In genomic region chr14:17967117-17967726, GRCm38 (mm10) we compare ENCODE assay signal across 8 mouse cellular contexts.
DNase-seq lines count a peak whose midpoint lies in the region; ATAC-seq and TF ChIP-seq lines count a peak whose summit lies in the region.

No protein-coding gene starts in this region.

- no peak overlapping the region for H3K9ac ChIP-seq in heart, embryonic 16.5 days (ENCODE audit: low read length)
- no peak overlapping the region for H3K9ac ChIP-seq in kidney, postnatal 0 days (ENCODE audit: low read depth, low read length)
- no peak overlapping the region for H3K9ac ChIP-seq in lung, embryonic 15.5 days

- no peaks in the 10 kb centered on the region for H3K36me3 ChIP-seq in E14TG2a.4 (ENCODE audit: insufficient read depth, low read length)
- no peaks in the 10 kb centered on the region for H3K36me3 ChIP-seq in heart, embryonic 16.5 days (ENCODE audit: control insufficient read depth, insufficient read depth)
- no peaks in the 10 kb centered on the region for H3K36me3 ChIP-seq in kidney, postnatal 0 days (ENCODE audit: insufficient read depth, low read length)
- H3K36me3 ChIP-seq in lung, embryonic 15.5 days = no peaks in the 10 kb centered on the region

- H3K9me3 ChIP-seq in E14TG2a.4 (ENCODE audit: low read length) = no peaks in the 10 kb centered on the region
- no peaks in the 10 kb centered on the region for H3K9me3 ChIP-seq in heart, embryonic 16.5 days (replicated peaks; ENCODE audit: control insufficient read depth, low read length)
- no peaks in the 10 kb centered on the region for H3K9me3 ChIP-seq in kidney, postnatal 0 days (replicated peaks; ENCODE audit: low read length)
- H3K9me3 ChIP-seq in lung, embryonic 15.5 days = no peaks in the 10 kb centered on the region

- H3K27ac ChIP-seq in heart, embryonic 16.5 days (ENCODE audit: low read length) = no peak overlapping the region
- no peak overlapping the region for H3K27ac ChIP-seq in kidney, postnatal 0 days
- H3K27ac ChIP-seq in lung, embryonic 15.5 days = no peak overlapping the region

- 29% methylated on average over 5 of the region's 5 CpGs for WGBS in heart, embryonic 16.5 days
- WGBS in kidney, postnatal 0 days = 37% methylated on average over 5 of the region's 5 CpGs
- WGBS in lung, embryonic 15.5 days = 35% methylated on average over 5 of the region's 5 CpGs

- peak; percentile 86 for TF ChIP-seq CTCF in E14TG2a.4 (conservative IDR thresholded peaks at IDR 0.05; ENCODE audit: low read length)
- TF ChIP-seq CTCF in kidney, postnatal 0 days (IDR thresholded peaks at IDR 0.05; ENCODE audit: low read depth) = peak; percentile 90

- H3K4me2 ChIP-seq in heart, embryonic 16.5 days (ENCODE audit: low read depth, low read length) = no peak overlapping the region
- no peak overlapping the region for H3K4me2 ChIP-seq in kidney, postnatal 0 days (ENCODE audit: low read length)
- no peak overlapping the region for H3K4me2 ChIP-seq in lung, embryonic 15.5 days

- H3K27me3 ChIP-seq in E14TG2a.4 (ENCODE audit: insufficient read depth, low read length) = no peaks in the 10 kb centered on the region
- no peaks in the 10 kb centered on the region for H3K27me3 ChIP-seq in heart, embryonic 16.5 days (ENCODE audit: control insufficient read depth, insufficient read depth, low read length)
- no peaks in the 10 kb centered on the region for H3K27me3 ChIP-seq in kidney, postnatal 0 days (ENCODE audit: insufficient read depth, low read length)
- H3K27me3 ChIP-seq in lung, embryonic 15.5 days = no peaks in the 10 kb centered on the region

- ATAC-seq in heart, embryonic 16.5 days (replicated peaks; ENCODE audit: extremely low read depth, insufficient read depth, low FRiP score) = peak; percentile 55; the same call in 1 of the 2 replicates
- ATAC-seq in kidney, postnatal 0 days (replicated peaks; ENCODE audit: low FRiP score, low read depth) = peak; percentile 65; the same call in 1 of the 2 replicates
- peak; percentile 70; the same call in 1 of the 2 replicates for ATAC-seq in lung, embryonic 15.5 days (ENCODE audit: borderline replicate concordance, extremely low read depth, low FRiP score, low TSS enrichment)
- ATAC-seq in monocyte, adult 5-6 weeks (replicated peaks; ENCODE audit: insufficient number of reproducible peaks, low FRiP score, low TSS enrichment, poor library complexity, severe bottlenecking) = no peak

- no peaks in the 10 kb centered on the region for H3K4me1 ChIP-seq in E14TG2a.4 (replicated peaks; ENCODE audit: low read depth, low read length)
- no peaks in the 10 kb centered on the region for H3K4me1 ChIP-seq in heart, embryonic 16.5 days (ENCODE audit: control insufficient read depth, insufficient read depth, low read length)
- H3K4me1 ChIP-seq in kidney, postnatal 0 days (replicated peaks; ENCODE audit: insufficient read depth, low read length) = no peaks in the 10 kb centered on the region
- no peaks in the 10 kb centered on the region for H3K4me1 ChIP-seq in lung, embryonic 15.5 days

- peak; percentile 19 for DNase-seq in adrenal gland, adult 8-10 months
- DNase-seq in embryo, embryonic 11 days = peak; percentile 76
- DNase-seq in kidney, postnatal 0 days (ENCODE audit: low spot score) = peak; percentile 76
- DNase-seq in ovary, postnatal 14 days (ENCODE audit: low spot score) = peak; percentile 33

- H3K4me3 ChIP-seq in E14TG2a.4 (replicated peaks; ENCODE audit: low read length) = no peak overlapping the region
- H3K4me3 ChIP-seq in heart, embryonic 16.5 days (ENCODE audit: low read length) = no peak overlapping the region
- no peak overlapping the region for H3K4me3 ChIP-seq in kidney, postnatal 0 days (replicated peaks; ENCODE audit: low read depth, low read length)
- H3K4me3 ChIP-seq in lung, embryonic 15.5 days = no peak overlapping the region

Comparison
In these comparisons a context has a peak if more than half of its experiments do, and no peak if none do; other contexts are left out.
1. DNase-seq: peak in every context shown above with its lines; median percentile 76 in embryo, embryonic 11 days; 76 in kidney, postnatal 0 days; 33 in ovary, postnatal 14 days; 19 in adrenal gland, adult 8-10 months.